Mouse (Mus musculus) midbrain, embryonic 16.5 days (tissue): Measurements from ENCODE around the gene Ms4a3. TPM values are rescaled to one million over a fixed set of nuclear protein-coding genes. Genes with fewer than 3 reads are reported as not detected.

ENCODE experiments used
- ATAC-seq: fragments of 200-750 bp; cut with Nextera tagmentation; 2 replicates; pipeline ENCODE4 v1.8.0; 2017; ENCODE audit warnings: moderate TSS enrichment
- H3K27ac ChIP-seq: fragments of 300-500 bp; sonication (generic); 2 replicates; pipeline ENCODE4 v1.5.1; 2014; ENCODE audit warnings: mild to moderate bottlenecking, low read length, mixed read lengths
- H3K27me3 ChIP-seq: fragments of 300-500 bp; sonication (generic); 2 replicates; pipeline ENCODE4 v1.6.1; 2014; ENCODE audit warnings: low read depth, low read length, mixed read lengths; ENCODE audit not compliant: control insufficient read depth, insufficient read depth
- H3K36me3 ChIP-seq: fragments of 300-500 bp; sonication (generic); 2 replicates; pipeline ENCODE4 v1.6.1; 2014; ENCODE audit warnings: mild to moderate bottlenecking, low read length, moderate library complexity, mixed read lengths; ENCODE audit not compliant: control insufficient read depth, insufficient read depth
- H3K4me1 ChIP-seq: fragments of 300-500 bp; sonication (generic); 2 replicates; pipeline ENCODE4 v1.6.1; 2014; ENCODE audit warnings: mild to moderate bottlenecking, low read length, mixed read lengths; ENCODE audit not compliant: control insufficient read depth, insufficient read depth
- H3K4me2 ChIP-seq: fragments of 300-500 bp; sonication (generic); 2 replicates; pipeline ENCODE4 v1.6.1; 2014; ENCODE audit warnings: mild to moderate bottlenecking, low read length, mixed read lengths
- H3K4me3 ChIP-seq: fragments of 300-500 bp; sonication (generic); 2 replicates; pipeline ENCODE4 v1.5.1; 2014; ENCODE audit warnings: low read depth, mild to moderate bottlenecking, low read length, moderate library complexity, mixed read lengths
- H3K9ac ChIP-seq: fragments of 300-500 bp; sonication (generic); 2 replicates; pipeline ENCODE4 v1.6.1; 2014; ENCODE audit warnings: low read depth, low read length, mixed read lengths
- H3K9me3 ChIP-seq: fragments of 300-500 bp; sonication (generic); replicated peaks from 2 replicates; pipeline ENCODE4 v1.6.1; 2014; ENCODE audit warnings: mild to moderate bottlenecking, low read length, mixed read lengths; ENCODE audit not compliant: control insufficient read depth, poor library complexity, severe bottlenecking
- WGBS: fragments of 180-500 bp; shearing (Covaris S2); extraction: QIAGEN DNeasy Blood & Tissue Kit; methylation state at CpG from one replicate; pipeline ENCODE4 v1.1.7; 2014; 5-methylcytosine and 5-hydroxymethylcytosine counted together
- polyA plus RNA-seq: library from polyadenylated mRNA; unstranded; fragments of >200 nt; fragmentation: Nextera tagmentation; extraction: Ambion mirVana; gene quantifications from 2 replicates; pipeline ENCODE4 v1.2.1, GENCODE M21; 2015

The Ms4a3 gene
- polyA plus RNA-seq, 1 experiment from 2014 or later = not detected

GRCm38 (mm10) chr19:11625231-11625630, 15.4 kb downstream of the Ms4a3 start:
- ATAC-seq = no peak
- no peaks in the 10 kb centered on the region for H3K9me3 ChIP-seq
- H3K27ac ChIP-seq = no peak overlapping the region
- H3K36me3 ChIP-seq = no peaks in the 10 kb centered on the region
- H3K9ac ChIP-seq = no peak overlapping the region
- WGBS = 83% methylated on average over 5 of the region's 5 CpGs
- H3K4me1 ChIP-seq = no peaks in the 10 kb centered on the region
- no peaks in the 10 kb centered on the region for H3K27me3 ChIP-seq
- no peak overlapping the region for H3K4me3 ChIP-seq
- H3K4me2 ChIP-seq = no peak overlapping the region

- no peak overlapping the region for H3K27ac ChIP-seq
- no peak overlapping the region for H3K4me3 ChIP-seq
- H3K4me2 ChIP-seq = no peak overlapping the region
- H3K4me1 ChIP-seq = no peaks in the 10 kb centered on the region
- H3K9ac ChIP-seq = no peak overlapping the region
- no peaks in the 10 kb centered on the region for H3K27me3 ChIP-seq
- ATAC-seq = no peak
- H3K36me3 ChIP-seq = no peaks in the 10 kb centered on the region
- H3K9me3 ChIP-seq = no peaks in the 10 kb centered on the region
These were observed 15.9 kb downstream of the Ms4a3 start for GRCm38 (mm10) chr19:11624800-11625199.

GRCm38 (mm10) chr19:11623551-11623950, 17.1 kb downstream of the Ms4a3 start, which contains the start of gene Ms4a2:
TSS of gene Ms4a2 (minus strand) at chr19:11623719.
- 85% methylated on average over 2 of the region's 2 CpGs for WGBS
- no peak within 1 kb of the TSS for H3K4me3 ChIP-seq
- ATAC-seq = no peak
- H3K4me1 ChIP-seq = no peaks in the 10 kb centered on the region
- no peaks in the 10 kb centered on the region for H3K9me3 ChIP-seq
- no peak within 1 kb of the TSS for H3K9ac ChIP-seq
- H3K4me2 ChIP-seq = no peak within 1 kb of the TSS
- no peaks in the 10 kb centered on the region for H3K27me3 ChIP-seq
- no peaks in the 10 kb centered on the region for H3K36me3 ChIP-seq
- no peak within 1 kb of the TSS for H3K27ac ChIP-seq

- Histone ChIP-seq H3K4me3 (no peak overlapping the region), H3K27me3 (no peaks in the 10 kb centered on the region), H3K27ac (no peak overlapping the region), H3K9me3 (no peaks in the 10 kb centered on the region), H3K4me2 (no peak overlapping the region), H3K36me3 (no peaks in the 10 kb centered on the region), H3K4me1 (no peaks in the 10 kb centered on the region), H3K9ac (no peak overlapping the region)
- ATAC-seq = no peak
These were observed 22.7 kb downstream of the Ms4a3 start for GRCm38 (mm10) chr19:11617983-11618382.

- Histone ChIP-seq H3K4me2 (no peak overlapping the region), H3K4me3 (no peak overlapping the region), H3K27ac (no peak overlapping the region), H3K36me3 (no peaks in the 10 kb centered on the region), H3K4me1 (no peaks in the 10 kb centered on the region), H3K9me3 (no peaks in the 10 kb centered on the region), H3K9ac (no peak overlapping the region), H3K27me3 (no peaks in the 10 kb centered on the region)
- WGBS = 74% methylated on average over 2 of the region's 2 CpGs
- ATAC-seq = no peak
These were observed 25.8 kb downstream of the Ms4a3 start for GRCm38 (mm10) chr19:11614805-11615204.

- Histone ChIP-seq H3K36me3 (no peaks in the 10 kb centered on the region), H3K4me2 (no peak overlapping the region), H3K9me3 (no peaks in the 10 kb centered on the region), H3K27ac (no peak overlapping the region), H3K4me3 (no peak overlapping the region), H3K27me3 (no peaks in the 10 kb centered on the region), H3K4me1 (no peaks in the 10 kb centered on the region), H3K9ac (no peak overlapping the region)
- ATAC-seq = no peak
- 79% methylated on average over 8 of the region's 8 CpGs for WGBS
These were observed 26.7 kb downstream of the Ms4a3 start for GRCm38 (mm10) chr19:11613776-11614443.

- H3K27ac ChIP-seq = no peak overlapping the region
- no peaks in the 10 kb centered on the region for H3K36me3 ChIP-seq
- no peak for ATAC-seq
- H3K9ac ChIP-seq = no peak overlapping the region
- H3K9me3 ChIP-seq = no peaks in the 10 kb centered on the region
- H3K4me1 ChIP-seq = no peaks in the 10 kb centered on the region
- H3K4me2 ChIP-seq = no peak overlapping the region
- WGBS = 94% methylated on average over 1 of the region's 1 CpGs
- no peak overlapping the region for H3K4me3 ChIP-seq
- no peaks in the 10 kb centered on the region for H3K27me3 ChIP-seq
These were observed 27.6 kb downstream of the Ms4a3 start for GRCm38 (mm10) chr19:11613084-11613483.

GRCm38 (mm10) chr19:11612293-11612692, 28.4 kb downstream of the Ms4a3 start:
- H3K36me3 ChIP-seq = no peaks in the 10 kb centered on the region
- no peak for ATAC-seq
- no peaks in the 10 kb centered on the region for H3K9me3 ChIP-seq
- no peaks in the 10 kb centered on the region for H3K4me1 ChIP-seq
- no peak overlapping the region for H3K4me2 ChIP-seq
- H3K27ac ChIP-seq = no peak overlapping the region
- H3K27me3 ChIP-seq = no peaks in the 10 kb centered on the region
- no peak overlapping the region for H3K9ac ChIP-seq
- WGBS = 85% methylated on average over 2 of the region's 2 CpGs
- H3K4me3 ChIP-seq = no peak overlapping the region

GRCm38 (mm10) chr19:11611541-11611945, 29.1 kb downstream of the Ms4a3 start:
- Histone ChIP-seq H3K27me3 (no peaks in the 10 kb centered on the region), H3K4me2 (no peak overlapping the region), H3K9ac (peak overlapping the region; percentile 48; the same call in 1 of the 2 replicates), H3K4me3 (no peak overlapping the region), H3K4me1 (no peaks in the 10 kb centered on the region), H3K36me3 (no peaks in the 10 kb centered on the region), H3K27ac (no peak overlapping the region), H3K9me3 (no peaks in the 10 kb centered on the region)
- WGBS = 32% methylated on average over 6 of the region's 6 CpGs
- ATAC-seq = peak; percentile 93
